Mouse (Mus musculus): ENCODE measurements around the gene Orai1. TPM values are rescaled to one million over a fixed set of nuclear protein-coding genes. Genes with fewer than 3 reads are reported as not detected.

The Orai1 gene
- polyA plus RNA-seq, 1 experiment = 36.7 TPM

Other genes starting within 250 kb of the Orai1 start
- 8.2 TPM for gene Camkk2, start 235.7 kb upstream of the Orai1 start, polyA plus RNA-seq (2012; fragmentation: generic; extraction: Trizol)
- gene Anapc5, start 193.7 kb upstream of the Orai1 start, polyA plus RNA-seq (2012; fragmentation: generic; extraction: Trizol) = 197 TPM
- gene Rnf34, start 165.0 kb upstream of the Orai1 start, polyA plus RNA-seq (2012; fragmentation: generic; extraction: Trizol) = 8.2 TPM
- 10.1 TPM for gene Kdm2b, start 25.3 kb upstream of the Orai1 start, polyA plus RNA-seq (2012; fragmentation: generic; extraction: Trizol)
- not detected for gene Morn3, start 31.9 kb downstream of the Orai1 start, polyA plus RNA-seq (2012; fragmentation: generic; extraction: Trizol)
- gene Tmem120b, start 53.3 kb downstream of the Orai1 start, polyA plus RNA-seq (2012; fragmentation: generic; extraction: Trizol) = 41.3 TPM
- 1.6 TPM for gene Rhof, start 117.6 kb downstream of the Orai1 start, polyA plus RNA-seq (2012; fragmentation: generic; extraction: Trizol)
- gene Setd1b, start 127.1 kb downstream of the Orai1 start, polyA plus RNA-seq (2012; fragmentation: generic; extraction: Trizol) = 5.4 TPM
- 30.6 TPM for gene Psmd9, start 154.3 kb downstream of the Orai1 start, polyA plus RNA-seq (2012; fragmentation: generic; extraction: Trizol)
- gene Hpd, start 167.7 kb downstream of the Orai1 start, polyA plus RNA-seq (2012; fragmentation: generic; extraction: Trizol) = not detected
- 0.38 TPM for gene Wdr66, start 237.0 kb downstream of the Orai1 start, polyA plus RNA-seq (2012; fragmentation: generic; extraction: Trizol)

Measured in myocyte (in vitro differentiated cells).